Mouse (Mus musculus): Measurements from ENCODE around the gene Tbrg1. TPM values are rescaled to one million over a fixed set of nuclear protein-coding genes. Genes with fewer than 3 reads are reported as not detected.
A peak's percentile ranks its signal among the peaks of the same experiment; 100 is the strongest.

Gene Tbrg1
- polyA plus RNA-seq, 1 experiment from 2014 or later: 135 TPM

DNA sequence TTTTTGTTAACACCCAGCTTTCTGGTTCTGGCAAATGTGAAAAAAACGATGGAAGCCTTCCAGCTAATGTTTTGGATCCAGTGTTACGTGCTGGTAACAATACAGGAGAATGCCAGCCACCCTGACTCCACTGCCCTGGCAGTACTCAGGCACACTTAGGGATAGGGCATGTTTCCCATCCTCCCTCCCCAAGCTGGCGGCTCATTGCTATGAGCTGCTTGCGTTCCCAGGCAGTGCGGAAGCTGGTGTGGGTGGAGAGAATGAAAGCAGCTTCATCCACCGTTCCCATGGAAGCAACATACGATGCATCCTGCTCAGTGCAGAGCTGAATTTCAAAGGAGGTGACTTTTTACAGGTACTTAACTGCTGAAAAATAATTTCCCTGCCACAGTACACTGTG, 31.5 kb downstream of the Tbrg1 start:
- DNase-seq (ENCODE audit: low spot score): peak; percentile 21
- Histone ChIP-seq H3K4me3 (ENCODE audit: low read depth, low read length) (no peak overlapping the region), H3K9me3 (ENCODE audit: control insufficient read depth, low read length) (no peaks in the 10 kb centered on the region), H3K27ac (ENCODE audit: low read depth, low read length) (peak overlapping the region; percentile 67), H3K36me3 (ENCODE audit: control insufficient read depth, insufficient read depth, low read length) (no peaks in the 10 kb centered on the region), H3K4me2 (ENCODE audit: low read depth) (no peak overlapping the region), H3K9ac (ENCODE audit: low read length) (no peak overlapping the region), H3K27me3 (ENCODE audit: control insufficient read depth, insufficient read depth, low read length) (no peaks in the 10 kb centered on the region), H3K4me1 (ENCODE audit: control insufficient read depth, insufficient read depth, low read length) (no peaks in the 10 kb centered on the region)
- peak; percentile 70 for ATAC-seq (ENCODE audit: insufficient read depth, low FRiP score, low TSS enrichment)
- WGBS: 21% methylated on average over 7 of the region's 7 CpGs

DNA sequence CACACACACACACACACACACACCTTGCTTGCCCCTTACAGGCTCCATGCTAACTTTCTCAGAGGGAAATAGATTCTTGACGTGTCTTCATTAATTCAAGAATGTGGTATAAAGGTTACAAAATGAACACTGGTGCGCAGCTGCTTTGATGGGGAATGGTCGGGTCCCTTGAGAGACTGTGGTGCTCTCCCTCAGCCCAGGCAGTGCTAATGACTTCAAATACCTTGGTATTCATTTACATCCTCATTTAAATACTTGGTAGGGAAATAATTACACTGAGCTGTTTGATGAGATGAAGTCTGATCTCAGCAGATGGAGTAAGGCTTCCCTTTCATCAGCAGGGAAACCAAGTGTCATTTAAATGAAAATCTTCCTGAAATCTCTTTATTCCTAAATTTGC, 32.0 kb downstream of the Tbrg1 start:
- peak; percentile 54; the same call in 1 of the 2 replicates for ATAC-seq (ENCODE audit: insufficient read depth, low FRiP score, low TSS enrichment)
- DNase-seq (ENCODE audit: low spot score): no peak
- H3K4me1 ChIP-seq (ENCODE audit: control insufficient read depth, insufficient read depth, low read length): no peaks in the 10 kb centered on the region
- H3K9ac ChIP-seq (ENCODE audit: low read length): no peak overlapping the region
- H3K4me2 ChIP-seq (ENCODE audit: low read depth): no peak overlapping the region
- no peak overlapping the region for H3K4me3 ChIP-seq (ENCODE audit: low read depth, low read length)
- WGBS: 43% methylated on average over 3 of the region's 3 CpGs
- H3K36me3 ChIP-seq (ENCODE audit: control insufficient read depth, insufficient read depth, low read length): no peaks in the 10 kb centered on the region
- H3K27me3 ChIP-seq (ENCODE audit: control insufficient read depth, insufficient read depth, low read length): no peaks in the 10 kb centered on the region
- no peaks in the 10 kb centered on the region for H3K9me3 ChIP-seq (ENCODE audit: control insufficient read depth, low read length)
- H3K27ac ChIP-seq (ENCODE audit: low read depth, low read length): peak overlapping the region; percentile 67

DNA sequence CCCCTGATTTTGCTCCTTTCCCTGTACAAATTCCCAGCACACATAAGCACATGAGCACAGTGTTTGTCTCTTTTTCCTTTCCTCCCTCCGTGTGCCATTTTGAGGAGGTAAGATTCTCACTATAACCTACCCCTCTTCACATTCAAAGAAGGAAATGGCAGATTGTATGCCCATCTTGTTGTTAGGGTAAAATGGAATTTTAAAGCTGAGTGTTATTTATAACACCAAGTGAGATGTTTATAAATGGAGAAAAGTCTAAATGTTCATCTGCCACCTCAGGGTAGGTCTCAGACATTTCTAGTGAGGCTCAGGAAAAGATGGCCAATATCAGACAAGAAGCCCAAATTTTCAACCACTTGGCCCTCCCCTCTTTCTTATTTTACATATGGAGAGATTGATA, 32.6 kb downstream of the Tbrg1 start:
- H3K36me3 ChIP-seq (ENCODE audit: control insufficient read depth, insufficient read depth, low read length): no peaks in the 10 kb centered on the region
- no peak overlapping the region for H3K4me2 ChIP-seq (ENCODE audit: low read depth)
- H3K9me3 ChIP-seq (ENCODE audit: control insufficient read depth, low read length): no peaks in the 10 kb centered on the region
- no peak overlapping the region for H3K9ac ChIP-seq (ENCODE audit: low read length)
- H3K4me3 ChIP-seq (ENCODE audit: low read depth, low read length): no peak overlapping the region
- WGBS: 79% methylated on average over 1 of the region's 1 CpGs
- ATAC-seq (ENCODE audit: insufficient read depth, low FRiP score, low TSS enrichment) (no peak), DNase-seq (ENCODE audit: low spot score) (no peak)
- H3K27ac ChIP-seq (ENCODE audit: low read depth, low read length): no peak overlapping the region
- H3K27me3 ChIP-seq (ENCODE audit: control insufficient read depth, insufficient read depth, low read length): no peaks in the 10 kb centered on the region
- H3K4me1 ChIP-seq (ENCODE audit: control insufficient read depth, insufficient read depth, low read length): no peaks in the 10 kb centered on the region

DNA sequence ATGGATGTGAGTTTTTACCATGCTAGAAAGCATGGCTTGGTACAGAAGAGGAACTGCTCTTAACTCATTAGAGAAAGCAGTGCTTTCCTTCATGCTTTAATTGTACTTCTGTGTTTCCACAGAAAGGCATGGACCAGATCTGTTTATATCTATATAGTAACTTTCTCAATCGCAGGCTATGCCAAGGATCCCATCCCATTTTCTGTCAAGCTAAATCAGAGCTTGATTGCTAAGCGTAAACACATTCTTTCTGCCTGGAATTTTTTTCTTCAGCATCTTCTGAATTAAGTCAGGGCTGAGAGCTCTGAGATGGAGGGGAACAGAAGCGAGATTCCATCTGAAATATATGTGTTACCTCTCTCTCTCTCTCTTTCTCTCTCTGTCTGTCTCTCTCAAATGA, 33.1 kb downstream of the Tbrg1 start:
- DNase-seq (ENCODE audit: low spot score): no peak
- H3K27me3 ChIP-seq (ENCODE audit: control insufficient read depth, insufficient read depth, low read length): no peaks in the 10 kb centered on the region
- no peak overlapping the region for H3K4me3 ChIP-seq (ENCODE audit: low read depth, low read length)
- H3K27ac ChIP-seq (ENCODE audit: low read depth, low read length): no peak overlapping the region
- H3K4me2 ChIP-seq (ENCODE audit: low read depth): no peak overlapping the region
- ATAC-seq (ENCODE audit: insufficient read depth, low FRiP score, low TSS enrichment): no peak
- H3K9ac ChIP-seq (ENCODE audit: low read length): no peak overlapping the region
- 84% methylated on average over 3 of the region's 3 CpGs for whole genome bisulfite sequencing
- H3K4me1 ChIP-seq (ENCODE audit: control insufficient read depth, insufficient read depth, low read length): no peaks in the 10 kb centered on the region
- H3K36me3 ChIP-seq (ENCODE audit: control insufficient read depth, insufficient read depth, low read length): no peaks in the 10 kb centered on the region
- no peaks in the 10 kb centered on the region for H3K9me3 ChIP-seq (ENCODE audit: control insufficient read depth, low read length)

DNA sequence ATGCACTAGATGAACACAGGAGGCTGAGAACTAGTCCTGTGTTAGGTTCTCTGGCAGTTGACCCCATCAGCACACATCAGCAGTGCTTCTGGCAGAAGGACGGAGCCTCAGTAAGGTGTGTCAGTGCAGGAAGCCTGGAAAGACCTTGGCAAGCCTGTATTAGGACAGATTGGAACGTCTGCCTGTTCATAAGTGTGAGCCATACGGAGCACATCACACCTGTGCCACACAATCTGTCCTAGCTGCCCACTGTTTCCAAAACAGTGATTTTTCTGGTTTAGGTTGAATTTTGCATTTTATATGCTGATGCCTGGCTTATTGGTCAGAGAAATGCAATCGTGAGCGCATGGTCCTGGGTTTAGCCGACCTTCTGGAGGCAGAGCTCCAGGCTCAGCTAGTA, 35.8 kb downstream of the Tbrg1 start:
- no peak for DNase-seq (ENCODE audit: low spot score)
- Histone ChIP-seq H3K4me2 (ENCODE audit: low read depth) (no peak overlapping the region), H3K9me3 (ENCODE audit: control insufficient read depth, low read length) (no peaks in the 10 kb centered on the region), H3K9ac (ENCODE audit: low read length) (no peak overlapping the region), H3K27me3 (ENCODE audit: control insufficient read depth, insufficient read depth, low read length) (no peaks in the 10 kb centered on the region), H3K4me1 (ENCODE audit: control insufficient read depth, insufficient read depth, low read length) (no peaks in the 10 kb centered on the region), H3K36me3 (ENCODE audit: control insufficient read depth, insufficient read depth, low read length) (no peaks in the 10 kb centered on the region), H3K4me3 (ENCODE audit: low read depth, low read length) (no peak overlapping the region), H3K27ac (ENCODE audit: low read depth, low read length) (no peak overlapping the region)
- 84% methylated on average over 6 of the region's 6 CpGs for WGBS
- ATAC-seq (ENCODE audit: insufficient read depth, low FRiP score, low TSS enrichment): no peak

DNA sequence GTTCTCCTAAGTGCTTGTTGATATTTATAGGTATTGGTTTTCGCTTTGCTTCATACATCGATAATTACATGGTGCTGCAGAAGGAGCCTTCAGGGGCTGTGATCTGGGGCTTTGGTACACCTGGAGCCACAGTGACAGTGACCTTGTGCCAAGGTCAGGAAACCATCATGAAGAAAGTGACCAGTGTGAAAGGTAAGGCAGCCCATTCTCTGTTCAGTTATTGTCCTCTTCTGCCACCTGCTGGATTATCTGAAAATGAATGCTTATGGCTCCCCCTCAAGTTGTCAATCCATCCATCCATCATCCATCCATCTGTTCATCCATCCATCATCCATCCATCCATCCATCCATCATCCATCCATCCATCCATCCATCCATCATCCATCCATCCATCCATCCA, 40.3 kb downstream of the Tbrg1 start:
- peak; percentile 33 for DNase-seq (ENCODE audit: low spot score)
- no peaks in the 10 kb centered on the region for H3K36me3 ChIP-seq (ENCODE audit: control insufficient read depth, insufficient read depth, low read length)
- WGBS: 52% methylated on average over 2 of the region's 2 CpGs

DNA sequence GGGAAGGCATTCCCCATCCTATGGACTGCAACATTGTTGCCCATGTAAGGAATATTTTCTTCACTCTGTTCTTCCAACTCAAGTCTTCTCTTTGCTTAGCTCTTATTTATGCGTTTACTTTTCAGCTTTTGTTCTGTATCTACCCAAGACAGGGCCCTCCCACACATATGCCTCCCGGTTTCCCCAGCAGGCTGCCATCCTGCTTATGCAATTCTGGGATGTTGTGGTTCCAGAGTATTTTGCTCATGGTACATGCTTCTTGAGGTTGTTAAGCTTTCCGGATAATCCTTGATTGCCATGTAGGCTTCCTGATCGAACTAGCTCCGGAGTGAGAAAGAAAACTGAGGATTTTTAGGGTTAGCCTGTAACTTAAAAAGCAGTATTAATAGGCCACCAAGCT, 41.9 kb downstream of the Tbrg1 start:
- Histone ChIP-seq H3K4me1 (ENCODE audit: control insufficient read depth, insufficient read depth, low read length) (no peaks in the 10 kb centered on the region), H3K36me3 (ENCODE audit: control insufficient read depth, insufficient read depth, low read length) (no peaks in the 10 kb centered on the region), H3K27me3 (ENCODE audit: control insufficient read depth, insufficient read depth, low read length) (no peaks in the 10 kb centered on the region), H3K9ac (ENCODE audit: low read length) (no peak overlapping the region), H3K4me2 (ENCODE audit: low read depth) (no peak overlapping the region), H3K9me3 (ENCODE audit: control insufficient read depth, low read length) (no peaks in the 10 kb centered on the region), H3K4me3 (ENCODE audit: low read depth, low read length) (no peak overlapping the region), H3K27ac (ENCODE audit: low read depth, low read length) (no peak overlapping the region)
- ATAC-seq (ENCODE audit: insufficient read depth, low FRiP score, low TSS enrichment) (no peak), DNase-seq (ENCODE audit: low spot score) (no peak)
- 72% methylated on average over 5 of the region's 5 CpGs for WGBS

More for the DNA sequence above, 40.3 kb downstream of the Tbrg1 start:
- Histone ChIP-seq H3K4me3 (ENCODE audit: low read depth, low read length) (no peak overlapping the region), H3K9ac (ENCODE audit: low read length) (no peak overlapping the region), H3K4me2 (ENCODE audit: low read depth) (no peak overlapping the region), H3K4me1 (ENCODE audit: control insufficient read depth, insufficient read depth, low read length) (no peaks in the 10 kb centered on the region), H3K27me3 (ENCODE audit: control insufficient read depth, insufficient read depth, low read length) (no peaks in the 10 kb centered on the region), H3K9me3 (ENCODE audit: control insufficient read depth, low read length) (no peaks in the 10 kb centered on the region), H3K27ac (ENCODE audit: low read depth, low read length) (no peak overlapping the region)
- ATAC-seq (ENCODE audit: insufficient read depth, low FRiP score, low TSS enrichment): no peak

DNA sequence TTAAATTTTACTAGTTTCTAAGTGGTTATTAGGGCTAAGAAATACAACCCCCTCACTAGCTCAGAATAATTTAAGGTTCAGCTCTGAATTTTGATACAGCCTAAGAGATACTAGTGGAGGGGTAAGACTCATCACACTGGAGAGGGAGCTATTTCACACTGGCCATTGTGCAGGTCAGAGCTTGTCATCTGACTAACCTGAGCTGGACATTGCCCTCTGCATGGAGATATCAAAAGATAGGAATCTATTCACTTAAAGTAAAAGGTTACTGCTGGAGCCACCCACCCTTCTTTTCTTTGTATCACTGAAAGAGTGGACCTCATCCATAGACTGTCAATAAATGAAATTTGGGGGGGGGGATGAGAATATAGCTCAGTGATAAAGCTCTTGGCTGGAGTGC, 42.8 kb downstream of the Tbrg1 start:
- Histone ChIP-seq H3K36me3 (ENCODE audit: control insufficient read depth, insufficient read depth, low read length) (no peaks in the 10 kb centered on the region), H3K27me3 (ENCODE audit: control insufficient read depth, insufficient read depth, low read length) (no peaks in the 10 kb centered on the region), H3K4me1 (ENCODE audit: control insufficient read depth, insufficient read depth, low read length) (no peaks in the 10 kb centered on the region), H3K4me3 (ENCODE audit: low read depth, low read length) (no peak overlapping the region), H3K27ac (ENCODE audit: low read depth, low read length) (no peak overlapping the region), H3K9me3 (ENCODE audit: control insufficient read depth, low read length) (no peaks in the 10 kb centered on the region), H3K9ac (ENCODE audit: low read length) (no peak overlapping the region), H3K4me2 (ENCODE audit: low read depth) (peak overlapping the region; percentile 76; the same call in 1 of the 2 replicates)
- DNase-seq (ENCODE audit: low spot score): no peak
- ATAC-seq (ENCODE audit: insufficient read depth, low FRiP score, low TSS enrichment): 0 out of 2 replicates have a peak, but pooled peaks have one; percentile 5

DNA sequence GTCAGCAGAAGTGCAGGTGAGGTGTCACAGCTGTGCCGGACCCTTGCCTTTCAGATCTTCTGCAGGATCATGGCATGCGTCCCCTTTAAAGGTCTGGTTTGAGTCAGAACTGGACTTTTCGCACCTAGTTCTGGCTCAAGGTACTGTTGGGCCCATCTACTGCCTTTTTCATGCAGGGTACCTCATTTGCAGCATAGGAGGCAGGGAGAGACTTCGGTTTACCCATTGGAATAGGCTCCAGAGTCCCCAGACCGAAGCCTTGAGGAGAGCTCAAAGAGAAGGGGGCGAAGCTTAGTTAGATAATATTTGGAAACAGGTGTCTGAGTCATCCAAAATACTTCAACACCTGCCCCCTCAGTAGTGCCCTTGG, 43.2 kb downstream of the Tbrg1 start:
- no peaks in the 10 kb centered on the region for H3K36me3 ChIP-seq (ENCODE audit: control insufficient read depth, insufficient read depth, low read length)
- peak overlapping the region; percentile 76 for H3K4me2 ChIP-seq (ENCODE audit: low read depth)
- no peaks in the 10 kb centered on the region for H3K27me3 ChIP-seq (ENCODE audit: control insufficient read depth, insufficient read depth, low read length)
- no peak for DNase-seq (ENCODE audit: low spot score)
- no peaks in the 10 kb centered on the region for H3K4me1 ChIP-seq (ENCODE audit: control insufficient read depth, insufficient read depth, low read length)
- ATAC-seq (ENCODE audit: insufficient read depth, low FRiP score, low TSS enrichment): no peak; the same call in 1 of the 2 replicates
- H3K27ac ChIP-seq (ENCODE audit: low read depth, low read length): no peak overlapping the region
- no peaks in the 10 kb centered on the region for H3K9me3 ChIP-seq (ENCODE audit: control insufficient read depth, low read length)
- H3K4me3 ChIP-seq (ENCODE audit: low read depth, low read length): peak overlapping the region; percentile 64
- peak overlapping the region; percentile 54 for H3K9ac ChIP-seq (ENCODE audit: low read length)
- WGBS: 23% methylated on average over 6 of the region's 6 CpGs
